Mouse (Mus musculus) brain, embryonic 18.5 days (tissue): ENCODE data around the gene Kat6b.
"Not testable (repeated sequence)": the region's sequence is repeated elsewhere in the genome, so short reads cannot be mapped to it uniquely, and the experiment has no call there.

Experiments
- DNase-seq: peaks from one replicate; pipeline ENCODE4 v3.0.0-alpha.2; 2012; ENCODE audit warnings: low read depth, low spot score

Kat6b gene

DNA sequence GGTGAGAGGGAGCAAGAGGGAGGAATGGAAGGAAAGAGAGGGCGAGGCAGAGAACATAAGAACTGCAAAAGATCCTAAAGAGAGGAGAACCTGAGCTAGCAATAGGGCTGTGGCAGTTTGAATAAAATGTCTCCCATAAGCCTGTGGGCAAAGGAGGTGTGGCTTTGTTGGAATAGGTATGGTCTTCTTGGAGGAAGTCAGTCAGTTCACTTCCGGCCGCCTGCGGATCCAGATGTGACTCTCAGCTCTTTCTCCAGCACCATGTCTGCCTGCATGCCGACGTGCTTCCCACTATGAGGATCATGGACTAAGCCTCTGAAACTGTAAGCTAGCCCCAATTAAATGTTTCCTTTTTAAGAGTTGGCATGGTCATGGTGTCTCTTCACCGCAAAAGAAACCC, at the start of gene Kat6b:
TSS of gene Kat6b (plus strand) at position 204 of the 400 bp plus-strand sequence.
- DNase-seq, result no peak

GRCm38 (mm10) chr14:21433415-21433814, 47.8 kb upstream of the Kat6b start:
- DNase-seq, result no peak

- DNase-seq, result no peak
Measured at GRCm38 (mm10) chr14:21433995-21434394, 47.2 kb upstream of the Kat6b start.

DNA sequence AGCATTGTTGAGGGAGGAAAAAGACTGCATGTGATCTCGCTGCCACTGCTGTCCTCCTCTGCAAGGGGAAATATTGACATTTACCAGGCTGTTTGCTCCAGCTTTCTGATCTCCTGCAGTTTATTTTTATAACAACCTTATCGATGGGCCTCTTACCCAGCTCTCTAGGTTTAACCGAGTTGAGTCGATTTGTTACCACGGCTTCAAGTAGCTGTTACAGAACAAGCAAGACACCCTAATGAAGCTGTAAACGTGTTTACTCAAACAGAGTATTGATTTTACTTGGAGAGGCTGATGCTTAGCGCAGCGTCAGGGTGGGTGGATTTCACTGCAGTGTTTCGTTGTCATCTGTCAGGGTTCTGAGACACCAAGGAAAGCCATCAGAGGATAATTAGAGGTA, 46.5 kb upstream of the Kat6b start:
- no peak for DNase-seq

GRCm38 (mm10) chr14:21439785-21440184, 41.4 kb upstream of the Kat6b start:
- no peak for DNase-seq

DNA sequence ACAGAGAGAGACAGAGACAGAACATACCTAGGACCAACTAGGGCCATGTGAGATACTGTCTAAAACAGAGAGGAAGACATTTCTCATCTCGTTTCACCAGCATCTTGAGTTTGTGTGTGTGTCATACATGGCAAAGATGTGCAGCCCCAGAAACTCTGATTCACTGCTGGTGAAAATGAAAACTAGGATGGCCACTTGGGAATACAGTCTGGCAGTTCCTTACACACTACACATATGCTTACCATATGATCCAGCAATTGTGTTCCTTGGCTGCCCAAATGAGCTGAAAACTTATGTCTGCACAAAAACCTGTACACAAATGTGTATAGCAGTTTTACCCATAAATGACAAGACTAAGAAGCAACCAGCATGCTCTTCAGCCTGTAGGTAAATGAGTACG, 40.7 kb upstream of the Kat6b start:
- DNase-seq, result no peak

- DNase-seq, result no peak
Measured at GRCm38 (mm10) chr14:21441772-21442533, 39.3 kb upstream of the Kat6b start.

DNA sequence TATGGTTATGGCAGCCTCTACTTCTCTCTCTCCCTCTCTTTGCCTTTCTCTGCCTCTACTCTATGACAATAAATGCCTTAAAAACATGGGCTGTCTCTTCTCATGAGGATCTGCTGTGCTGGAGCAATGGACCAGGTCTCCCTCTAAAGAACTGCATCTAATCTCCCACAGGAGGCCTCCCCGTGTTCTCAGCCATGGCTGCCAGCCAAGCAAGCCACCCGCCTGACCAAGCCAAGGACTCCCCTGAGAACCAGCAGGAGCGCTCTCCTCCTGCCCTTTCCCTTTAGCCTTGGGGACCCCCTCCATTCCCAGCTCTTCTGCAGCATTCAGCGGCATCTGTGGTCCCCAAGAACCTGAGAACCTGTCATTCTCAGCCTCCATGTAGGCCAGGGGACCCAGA, 28.7 kb upstream of the Kat6b start:
- DNase-seq, result no peak

DNA sequence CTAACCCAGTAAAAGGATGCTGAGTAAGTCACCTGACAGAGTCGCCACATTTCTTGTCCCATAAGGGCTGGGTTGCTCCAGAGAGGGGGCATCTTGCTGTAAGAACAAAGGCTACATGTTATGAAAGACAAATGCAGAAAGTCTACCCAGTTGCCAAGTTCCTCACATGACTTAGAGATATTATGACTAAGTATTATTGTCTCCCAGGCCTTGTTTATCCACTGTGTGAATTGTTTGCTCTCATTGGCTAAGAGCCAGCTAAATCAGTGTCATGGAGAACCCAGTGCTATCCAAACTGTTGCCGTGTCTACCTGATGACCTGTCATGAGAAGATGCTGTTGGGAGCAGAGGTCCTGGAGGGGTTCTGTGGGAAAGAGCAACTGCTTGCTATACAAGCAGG, 27.3 kb upstream of the Kat6b start:
- DNase-seq, result no peak

GRCm38 (mm10) chr14:21455654-21456350, 25.4 kb upstream of the Kat6b start:
- DNase-seq, result no peak

DNA sequence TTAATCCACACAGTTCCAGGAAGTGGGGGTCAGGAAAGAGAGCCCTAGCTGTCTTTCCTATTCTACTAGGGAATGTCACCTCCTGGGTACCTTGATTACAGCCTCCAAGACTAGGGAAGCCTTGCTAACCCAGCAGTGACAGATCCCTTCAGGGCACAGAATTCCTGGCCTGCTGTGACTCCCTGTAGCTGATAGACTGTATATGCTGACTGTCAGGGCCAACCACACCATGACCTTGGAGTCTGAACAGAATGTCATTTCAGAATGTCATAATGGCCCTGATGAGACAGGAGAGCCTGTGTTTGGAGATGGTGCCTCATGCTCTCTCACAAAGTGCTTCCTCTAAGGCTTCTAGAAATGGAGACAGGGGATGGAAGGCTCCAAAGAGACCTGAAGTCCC, 24.7 kb upstream of the Kat6b start:
- no peak for DNase-seq

DNA sequence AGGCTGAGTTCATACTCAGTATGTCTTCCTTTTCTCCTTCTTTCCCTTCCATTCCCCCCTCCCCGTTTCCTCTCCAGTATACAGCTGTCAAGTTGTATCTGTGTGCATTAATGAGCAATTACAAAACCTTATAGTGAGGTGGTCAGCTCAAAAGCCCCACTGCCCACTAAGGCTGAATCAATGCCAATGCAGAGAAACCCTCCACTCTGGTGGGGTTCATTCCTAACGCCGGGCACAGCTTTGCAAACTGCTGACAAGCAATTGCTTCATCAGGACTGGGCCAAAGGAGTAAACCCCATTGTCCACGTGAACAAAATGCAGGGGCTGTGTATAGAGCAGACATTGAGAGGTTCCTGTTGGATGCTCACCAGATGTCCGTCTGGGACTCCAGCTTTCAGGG, 23.4 kb upstream of the Kat6b start:
- DNase-seq, result no peak

DNA sequence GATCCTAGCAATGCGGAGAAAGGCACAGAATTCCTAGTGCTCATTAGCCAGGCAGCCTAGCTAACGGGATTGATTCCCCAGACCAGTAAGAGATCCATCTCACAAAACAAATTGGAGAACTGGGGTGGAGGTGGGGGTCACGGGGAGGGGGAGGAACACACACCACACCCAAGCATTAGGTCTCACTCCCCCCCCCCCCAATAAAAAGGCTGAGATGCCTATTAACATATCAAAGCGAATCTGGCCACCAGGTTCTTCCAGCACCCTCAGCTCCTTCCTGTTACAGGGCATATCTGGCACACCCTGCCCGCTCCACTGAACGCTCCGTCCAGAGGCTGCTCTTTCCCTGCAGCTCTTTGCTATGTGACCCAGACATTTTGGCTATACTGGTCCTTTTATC, 22.5 kb upstream of the Kat6b start:
- no peak for DNase-seq

GRCm38 (mm10) chr14:21459163-21459562, 22.1 kb upstream of the Kat6b start:
- no peak for DNase-seq

GRCm38 (mm10) chr14:21462398-21462797, 18.8 kb upstream of the Kat6b start:
- no peak for DNase-seq

GRCm38 (mm10) chr14:21463117-21463712, 18.0 kb upstream of the Kat6b start:
- DNase-seq, result no peak

DNA sequence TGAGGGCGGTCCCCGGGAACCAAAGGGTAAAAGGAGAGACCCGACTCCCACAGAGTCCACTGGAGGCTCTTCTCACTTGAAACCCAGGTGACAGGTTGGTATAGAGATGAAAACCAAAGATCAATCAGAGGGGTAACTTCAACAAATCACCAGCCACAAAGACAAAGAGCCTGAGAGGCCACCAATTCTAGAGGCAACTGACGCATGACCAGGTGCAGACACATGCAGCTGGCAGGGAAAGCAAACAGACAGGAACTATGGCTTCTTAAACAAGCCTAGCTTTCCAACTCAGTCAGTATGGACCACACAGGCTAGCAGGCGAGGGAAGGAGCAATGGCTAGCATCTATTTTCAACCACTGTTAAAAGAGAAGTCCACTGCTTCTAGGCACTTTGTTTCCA, 10.8 kb upstream of the Kat6b start:
- no peak for DNase-seq

GRCm38 (mm10) chr14:21471975-21472374, 9.3 kb upstream of the Kat6b start:
- DNase-seq, result no peak

- DNase-seq, result not testable (repeated sequence)
Measured at GRCm38 (mm10) chr14:21474593-21475132, 6.6 kb upstream of the Kat6b start.

GRCm38 (mm10) chr14:21477181-21477580, 4.1 kb upstream of the Kat6b start:
- no peak for DNase-seq

GRCm38 (mm10) chr14:21479566-21479965, 1.7 kb upstream of the Kat6b start:
- no peak for DNase-seq

DNA sequence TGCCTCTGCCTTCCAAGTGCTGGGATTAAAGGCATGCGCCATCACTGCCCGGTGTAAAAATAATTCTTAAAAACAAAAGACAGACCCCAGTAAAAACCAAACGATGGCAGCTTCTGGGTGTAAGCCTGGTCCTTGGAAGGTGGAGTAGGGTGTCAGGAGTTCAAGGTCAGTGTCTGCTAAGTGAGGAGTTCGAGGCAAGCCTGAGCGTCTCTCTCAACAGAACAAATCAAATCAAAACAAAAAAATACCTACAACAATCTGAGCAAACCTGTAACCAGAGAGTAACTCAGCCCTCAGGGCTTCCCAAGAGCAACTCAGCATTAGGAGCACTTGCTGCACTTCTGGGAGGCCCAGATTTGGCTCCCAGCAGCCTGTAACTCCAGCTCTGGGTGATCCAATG, 1.0 kb upstream of the Kat6b start:
- DNase-seq, result no peak

DNA sequence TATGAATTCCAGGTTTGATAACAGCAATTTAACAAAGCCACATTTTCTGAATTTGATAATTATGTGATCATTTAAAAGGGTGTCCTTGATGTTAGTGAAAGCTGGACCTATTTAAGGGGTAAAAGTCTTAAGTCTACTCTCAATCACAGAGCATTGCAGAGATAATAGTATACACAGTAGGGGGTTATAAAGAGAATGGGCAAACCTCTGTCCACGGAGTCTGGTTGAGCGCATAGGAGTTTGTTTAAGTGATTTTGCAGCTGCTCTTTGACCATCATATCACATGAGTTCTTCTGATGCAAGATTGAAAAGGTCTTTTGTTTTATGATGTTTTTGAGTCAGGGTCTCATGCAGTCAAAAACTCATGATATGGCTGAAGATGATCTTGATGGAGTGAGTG, 3.0 kb downstream of the Kat6b start:
- no peak for DNase-seq
